Mouse (Mus musculus) cerebellum, postnatal 25 days (tissue): ENCODE results near the gene Lcn2.

ENCODE experiments used
- DNase-seq, 2 experiments: peaks; one replicate each; pipeline ENCODE4 v3.0.0; 2021; ENCODE audit warnings: mixed read lengths in 2 of 2

The Lcn2 gene

DNA sequence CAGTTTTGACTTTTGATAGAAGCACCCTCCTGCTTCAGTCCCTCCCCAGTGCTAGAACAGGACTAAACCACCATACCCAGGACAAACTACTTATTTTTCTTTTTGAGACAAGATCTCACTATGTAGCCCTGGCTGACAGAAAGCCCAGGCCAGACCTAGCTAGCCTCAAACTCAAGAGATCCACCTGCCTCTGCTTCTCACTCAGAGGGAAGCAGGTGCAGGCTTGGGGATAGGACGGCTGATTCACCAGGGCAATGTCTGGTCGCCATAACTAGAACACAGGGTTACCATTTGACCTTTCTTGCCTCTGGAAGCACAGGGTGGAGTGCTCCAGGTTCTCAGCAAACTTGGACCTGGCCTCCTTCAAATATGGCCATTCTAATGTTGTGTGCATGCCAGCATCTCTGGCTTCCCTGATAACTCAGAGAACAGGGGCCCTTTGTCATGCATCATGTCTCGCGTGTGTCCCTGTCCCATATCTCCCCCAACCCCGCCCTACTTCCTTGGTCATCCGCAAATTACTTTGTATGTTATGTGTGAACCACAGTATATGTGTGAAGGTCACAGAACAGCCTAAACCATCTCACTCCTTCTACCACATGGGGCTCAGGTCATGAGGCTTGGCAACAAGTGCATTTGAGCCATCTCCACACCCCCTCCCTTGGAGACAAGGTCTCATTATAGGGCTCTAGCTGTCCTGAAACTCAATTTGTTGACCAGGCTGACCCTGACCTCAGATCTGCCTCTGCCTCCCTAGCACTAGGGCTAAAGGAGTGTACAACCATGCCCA lies 24.9 kb upstream of the Lcn2 start:
- no peak for DNase-seq

DNA sequence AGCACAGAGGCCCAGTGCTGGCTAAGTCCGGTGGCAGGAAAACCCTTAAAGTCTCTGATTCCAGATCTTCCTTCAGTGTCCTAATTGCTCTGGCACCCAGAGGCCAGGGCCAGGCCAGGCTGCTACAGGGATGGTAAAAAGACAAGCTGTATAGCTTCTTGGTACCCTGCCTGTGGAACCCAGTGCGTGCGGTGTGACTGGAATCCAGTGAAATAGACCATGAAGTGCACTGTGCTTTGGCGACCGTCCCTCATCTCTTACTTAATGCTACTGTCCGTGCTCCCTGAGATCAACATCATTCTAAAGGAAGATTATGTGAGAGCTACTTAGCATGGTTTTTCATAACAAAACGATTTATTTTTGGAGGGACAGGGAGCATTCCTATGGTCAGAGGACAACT lies 23.4 kb upstream of the Lcn2 start:
- DNase-seq: no peak

DNA sequence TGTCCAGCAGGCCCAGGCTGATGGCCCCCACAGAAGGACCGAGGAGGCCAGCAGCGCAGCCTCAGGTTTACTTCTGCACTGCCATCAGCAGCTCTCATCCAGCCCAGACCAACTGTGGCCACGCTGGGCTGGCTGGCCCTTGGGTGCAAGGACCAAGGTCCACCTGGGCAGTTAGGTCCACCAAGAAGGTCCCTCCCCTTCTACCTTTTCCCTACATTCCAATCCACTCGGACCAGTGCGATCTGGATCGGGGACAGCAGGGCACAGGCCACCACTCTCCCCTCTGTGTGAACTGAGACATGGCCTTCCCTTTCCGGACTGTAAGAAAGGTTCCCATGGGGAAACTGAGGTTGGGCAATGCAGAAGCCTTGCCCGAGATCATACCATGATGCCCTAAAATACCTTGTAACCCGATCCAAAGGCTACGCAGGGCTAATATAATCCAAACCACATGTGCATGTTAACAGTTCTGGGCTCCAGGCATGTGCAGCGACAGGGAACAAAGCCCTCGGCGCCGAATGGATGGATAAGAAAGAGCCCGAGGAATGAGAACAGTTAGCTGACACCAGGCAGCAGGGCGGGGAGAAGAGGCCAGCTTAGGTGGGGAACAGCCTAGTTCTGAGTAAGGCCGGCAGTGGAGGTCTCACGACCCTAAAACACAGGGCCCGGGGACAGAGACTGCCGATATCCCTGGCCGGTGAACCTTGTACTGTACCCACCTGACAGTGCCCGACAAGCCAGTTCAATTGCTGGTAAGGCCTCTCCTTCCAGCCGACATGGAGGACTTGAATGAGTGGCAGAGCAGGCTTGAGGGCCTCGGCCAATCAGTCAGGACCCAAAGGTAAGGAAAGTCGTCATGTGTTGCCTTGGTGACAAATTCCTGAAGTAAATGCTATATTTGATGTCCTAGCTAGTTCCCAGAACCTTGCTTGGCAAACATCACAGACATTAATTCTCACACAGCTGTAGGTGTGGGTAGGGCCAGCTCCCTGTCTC lies 20.7 kb upstream of the Lcn2 start:
- DNase-seq: no peak

GRCm38 (mm10) chr2:32407144-32407824 lies 19.2 kb upstream of the Lcn2 start:
- no peak for DNase-seq

- peak; percentile 95 to 97 for DNase-seq
These were observed 16.6 kb upstream of the Lcn2 start for GRCm38 (mm10) chr2:32404663-32405062.

DNA sequence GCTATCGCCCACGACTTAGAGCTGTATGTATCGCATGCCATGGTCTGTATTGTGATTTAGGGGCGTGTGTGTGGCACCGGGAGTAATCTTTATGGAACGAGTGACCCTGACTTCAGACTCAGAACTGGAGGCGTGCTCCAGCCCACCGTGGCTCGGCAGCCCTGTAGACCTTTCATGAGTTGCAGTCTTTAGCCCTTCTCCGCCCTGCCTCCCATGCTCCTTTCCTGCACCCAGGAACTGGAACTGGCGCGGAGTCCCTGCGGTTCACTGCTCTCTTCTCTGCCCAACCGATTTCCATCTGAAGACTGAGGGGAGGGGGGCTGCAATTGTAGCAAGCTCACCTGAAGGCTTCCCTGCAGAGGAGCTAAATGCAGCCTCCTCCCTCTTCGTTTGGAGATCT lies 8.6 kb upstream of the Lcn2 start:
- DNase-seq: peak in 1 of 2 experiments; percentile 38

GRCm38 (mm10) chr2:32395946-32396621 lies 8.0 kb upstream of the Lcn2 start:
- DNase-seq: peak; percentile 91 to 93

DNA sequence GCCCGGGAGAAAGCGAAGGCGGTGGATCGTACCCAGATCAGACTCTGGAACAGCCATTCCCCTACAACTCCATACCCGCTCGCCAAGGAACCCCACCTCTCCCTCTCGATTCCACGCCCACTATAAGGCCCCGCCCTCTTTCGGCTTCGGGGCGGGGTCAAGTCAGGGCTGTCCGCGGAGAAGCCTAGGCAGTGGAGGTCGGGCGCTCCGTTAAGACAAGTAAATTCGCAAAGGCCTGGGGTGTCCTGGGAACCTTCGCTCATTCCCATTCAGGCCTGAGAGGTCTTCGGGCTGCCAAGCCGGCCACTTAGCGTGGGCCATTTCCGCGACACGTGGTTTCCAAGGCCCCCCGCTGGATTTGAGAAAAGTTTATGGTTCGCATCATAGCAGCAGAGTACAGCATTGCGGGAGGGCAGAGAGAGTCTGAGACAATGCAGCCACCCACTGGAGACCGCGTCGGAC lies 7.5 kb upstream of the Lcn2 start, which contains the start of gene Ptges2:
TSS of gene Ptges2 (plus strand) at position 413 of the 462 bp plus-strand sequence.
- peak; percentile 93 to 95 for DNase-seq

DNA sequence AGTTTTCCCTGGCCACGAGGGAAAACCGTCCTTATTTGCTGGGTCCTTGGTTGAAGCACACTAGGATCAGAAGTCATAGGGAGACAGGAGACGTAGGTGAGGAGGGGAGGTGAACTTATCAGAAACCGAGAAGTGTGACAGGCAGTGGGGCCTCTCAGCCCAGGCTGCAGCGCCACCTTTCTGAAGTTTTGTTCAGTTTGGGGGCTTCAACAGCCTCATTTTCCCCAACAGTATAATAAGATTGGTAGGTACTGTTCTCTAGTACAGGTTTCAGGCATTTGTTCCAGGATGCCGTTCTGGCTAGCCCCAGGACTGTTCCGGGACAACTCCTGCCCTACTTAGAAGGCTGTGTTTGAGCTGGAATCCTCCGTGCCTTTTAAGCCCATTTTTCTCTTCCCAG lies 6.9 kb upstream of the Lcn2 start:
- peak in 1 of 2 experiments; percentile 52 for DNase-seq

- peak in 1 of 2 experiments; percentile 35 for DNase-seq
These were observed 4.0 kb upstream of the Lcn2 start for GRCm38 (mm10) chr2:32392063-32392462.

- no peak for DNase-seq
These were observed 2.8 kb upstream of the Lcn2 start for GRCm38 (mm10) chr2:32390871-32391270.

DNA sequence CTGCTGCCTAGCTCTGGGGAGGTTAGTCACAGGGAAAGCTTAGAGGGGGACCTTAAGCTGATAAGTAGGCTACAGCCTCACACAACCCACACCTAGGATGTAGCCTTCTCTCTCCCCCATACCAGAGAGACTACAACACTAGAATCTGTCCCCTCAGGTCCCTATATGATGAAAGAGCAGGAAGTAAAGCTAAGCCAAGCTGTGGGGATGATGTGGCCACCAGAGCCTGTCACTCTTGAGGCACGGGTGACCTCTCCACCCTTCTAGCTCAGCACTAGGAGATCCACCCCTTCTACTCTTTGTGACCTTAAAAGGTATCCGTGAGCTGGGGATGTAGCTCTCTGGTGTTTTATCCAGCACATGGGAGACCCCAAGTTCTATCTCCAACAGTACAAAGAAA lies 1.1 kb upstream of the Lcn2 start:
- no peak for DNase-seq

DNA sequence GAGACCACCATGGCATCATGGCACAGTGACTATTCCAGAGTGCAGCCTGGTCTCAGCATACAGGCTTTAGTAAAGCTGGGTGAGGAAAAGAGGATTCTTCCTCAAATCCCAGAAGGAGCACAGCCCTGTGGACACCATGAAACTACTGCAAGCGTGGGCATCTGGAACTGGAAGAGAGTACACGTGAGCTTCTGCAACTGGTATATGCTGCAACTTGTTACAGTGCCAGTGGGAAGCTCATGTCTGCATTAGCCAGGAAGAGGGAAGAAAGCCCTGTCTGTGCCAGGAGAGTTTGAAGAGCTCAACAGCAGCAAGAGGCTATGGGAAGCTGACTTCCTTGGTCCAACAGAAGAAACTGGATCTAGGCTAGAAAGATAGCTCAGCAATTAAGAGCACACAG lies 5.4 kb downstream of the Lcn2 start:
- DNase-seq: no peak

DNA sequence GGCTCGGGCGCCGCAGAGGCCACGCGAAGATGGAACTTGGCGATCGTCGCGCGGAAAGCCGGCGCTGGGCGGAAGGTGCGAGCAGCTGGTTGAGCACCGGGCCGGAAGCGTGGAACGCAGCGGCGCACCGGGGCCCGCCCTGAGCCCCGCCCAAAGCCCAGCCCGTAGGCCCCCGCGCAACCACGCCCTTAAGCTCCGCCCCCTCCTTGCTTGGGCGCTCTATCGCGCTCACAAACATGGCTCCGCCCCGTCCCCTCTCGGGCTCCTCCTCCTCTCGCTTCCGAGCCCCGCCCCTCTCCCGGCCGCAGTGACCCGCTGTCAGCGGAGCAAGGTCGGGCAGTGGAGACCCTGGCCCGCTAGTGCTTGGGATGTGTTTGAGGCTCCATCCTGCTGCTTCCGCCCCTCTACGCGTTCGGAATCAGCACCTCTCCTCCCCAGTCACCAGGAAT lies 6.3 kb downstream of the Lcn2 start, which contains the start of gene 1110008P14Rik:
TSS of gene 1110008P14Rik (minus strand) at position 164 of the 449 bp plus-strand sequence.
- peak; percentile 95 to 99 for DNase-seq

GRCm38 (mm10) chr2:32381141-32381774 lies 6.8 kb downstream of the Lcn2 start:
- DNase-seq: no peak

- peak in 1 of 2 experiments; percentile 37 for DNase-seq
These were observed 8.0 kb downstream of the Lcn2 start for GRCm38 (mm10) chr2:32380001-32380500.

DNA sequence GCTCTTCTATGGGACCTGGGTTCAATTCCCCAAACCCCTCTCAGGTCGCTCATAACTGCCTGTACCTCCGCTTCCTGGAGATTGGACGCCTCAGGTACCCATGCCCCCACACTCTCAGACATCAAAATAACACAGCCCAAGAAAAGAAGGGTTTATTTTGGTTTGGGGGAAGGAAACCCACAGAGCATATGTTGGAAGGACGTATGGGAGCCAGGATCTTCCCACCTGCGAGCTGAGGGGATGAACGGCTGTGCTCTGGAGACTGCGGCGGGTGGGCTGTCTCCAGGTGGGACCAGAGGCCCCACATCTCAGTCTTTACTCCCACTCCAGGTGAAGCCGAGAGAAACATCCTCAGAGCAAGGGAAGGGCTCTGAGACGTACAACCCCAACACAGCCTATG lies 11.1 kb downstream of the Lcn2 start:
- DNase-seq: no peak

GRCm38 (mm10) chr2:32375317-32375940 lies 12.6 kb downstream of the Lcn2 start:
- DNase-seq: no peak

DNA sequence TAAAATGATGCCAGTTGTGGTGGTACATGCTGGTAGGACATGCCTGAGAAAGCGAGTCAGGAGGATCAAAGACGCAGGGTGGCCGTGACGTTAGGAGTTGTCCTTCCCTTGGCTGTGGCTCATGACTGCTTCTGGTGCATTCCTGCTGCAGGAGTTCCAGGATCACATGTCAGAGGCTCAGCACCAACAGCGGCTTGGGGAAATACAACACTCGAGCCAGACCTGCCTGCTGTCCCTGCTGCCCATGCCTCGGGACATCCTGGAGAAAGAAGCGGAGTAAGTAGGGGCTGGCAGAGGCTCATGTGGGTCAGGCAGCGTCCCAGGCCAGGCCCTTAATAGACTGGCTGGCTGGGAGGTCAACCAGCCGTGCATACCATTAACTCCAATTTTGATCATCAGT lies 13.9 kb downstream of the Lcn2 start:
- no peak for DNase-seq

GRCm38 (mm10) chr2:32367315-32367714 lies 20.7 kb downstream of the Lcn2 start:
- DNase-seq: no peak

DNA sequence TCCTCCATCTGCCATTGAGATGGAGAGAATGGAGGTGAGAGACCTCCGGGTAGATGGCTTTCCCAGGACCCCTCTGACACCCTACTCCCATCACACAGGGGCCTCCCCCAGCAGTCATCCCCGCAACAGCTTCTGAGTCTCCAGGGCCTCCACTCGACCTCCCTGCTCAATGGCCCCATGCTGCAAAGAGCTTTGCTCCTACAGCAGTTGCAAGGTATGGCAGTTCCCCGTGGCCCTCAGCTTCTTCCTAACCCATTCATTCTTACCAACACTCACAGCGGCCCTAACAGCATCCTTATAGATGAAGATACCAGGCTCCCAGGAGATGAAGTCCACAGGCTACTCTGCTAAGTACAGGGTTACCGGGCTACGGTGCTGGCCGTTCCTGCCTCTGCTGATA lies 23.9 kb downstream of the Lcn2 start:
- peak in 1 of 2 experiments; percentile 15 for DNase-seq
